Mouse (Mus musculus): Measurements from ENCODE around the gene Stk10.
A peak's percentile ranks its signal among the peaks of the same experiment; 100 is the strongest.
"Not testable (repeated sequence)": the region's sequence is repeated elsewhere in the genome, so short reads cannot be mapped to it uniquely, and the experiment has no call there.

Gene Stk10

DNA sequence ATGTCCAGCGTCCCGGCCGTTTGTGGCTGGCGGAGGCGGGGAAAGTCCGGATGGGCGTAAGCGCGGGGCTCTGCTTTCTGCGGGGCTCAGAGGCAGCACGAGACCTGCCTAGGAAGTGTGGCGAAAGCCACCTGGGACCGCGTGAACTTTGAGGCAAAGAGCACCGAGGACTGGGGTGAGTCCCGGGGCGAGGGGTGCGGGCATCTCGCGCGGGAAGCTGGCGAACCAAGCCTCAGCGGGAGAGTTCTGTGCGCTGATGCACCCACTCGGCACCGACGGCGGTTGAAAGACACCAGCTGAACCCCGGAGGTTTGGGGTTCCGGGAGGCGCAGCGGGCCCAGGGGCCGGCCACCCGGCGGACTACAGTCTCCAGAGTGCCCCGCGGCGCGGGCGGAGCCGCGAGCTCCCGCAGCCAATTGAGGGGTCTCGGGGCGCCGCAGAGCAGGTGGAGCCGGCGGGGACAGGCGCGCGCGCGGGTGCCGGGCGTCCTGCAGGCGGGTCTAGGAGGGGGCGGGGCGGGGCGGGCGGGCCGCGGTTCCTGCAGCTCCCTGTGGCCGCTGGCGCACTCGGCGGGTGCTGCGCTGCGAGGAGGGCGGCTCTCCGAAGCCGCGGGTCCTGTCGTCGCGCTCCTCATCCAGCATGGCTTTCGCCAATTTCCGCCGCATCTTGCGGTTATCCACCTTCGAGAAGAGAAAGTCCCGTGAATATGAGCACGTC, at the start of gene Stk10:
Stk10 (plus strand) TSS at position 541 of the 717 bp plus-strand sequence.
- DNase-seq (ENCODE audit: low spot score in 2 of 2), result peak; percentile 87 to 92

DNA sequence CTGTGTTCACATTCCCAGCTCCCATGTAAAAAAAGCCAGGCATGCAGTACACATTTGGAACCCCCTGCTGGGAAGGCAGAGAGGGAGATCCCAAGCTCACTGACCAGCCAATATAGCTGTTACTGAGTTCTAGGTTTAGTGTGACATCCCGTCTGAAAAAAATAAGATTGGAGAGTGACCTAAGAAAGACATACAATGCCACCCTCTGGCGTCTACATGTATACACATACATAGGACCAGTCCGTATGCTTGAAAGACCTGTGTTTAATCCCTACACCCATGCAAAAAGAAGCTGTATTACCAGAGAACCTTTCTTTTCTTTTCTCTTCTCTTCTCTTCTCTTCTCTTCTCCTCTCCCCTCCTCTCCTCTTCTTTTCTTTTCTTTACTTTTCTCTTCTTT, 47.8 kb upstream of the Stk10 start:
- DNase-seq (ENCODE audit: low spot score in 2 of 2), result no peak

GRCm38 (mm10) chr11:32486621-32487020, 46.5 kb upstream of the Stk10 start:
- no peak for DNase-seq (ENCODE audit: low spot score in 2 of 2)

GRCm38 (mm10) chr11:32487501-32487900, 45.6 kb upstream of the Stk10 start:
- DNase-seq (ENCODE audit: low spot score in 2 of 2), result no peak

GRCm38 (mm10) chr11:32488344-32488743, 44.8 kb upstream of the Stk10 start:
- no peak for DNase-seq (ENCODE audit: low spot score in 2 of 2)

- no peak for DNase-seq (ENCODE audit: low spot score in 2 of 2)
Measured at GRCm38 (mm10) chr11:32488808-32489670, 44.1 kb upstream of the Stk10 start.

GRCm38 (mm10) chr11:32491079-32491478, 42.0 kb upstream of the Stk10 start:
- no peak for DNase-seq (ENCODE audit: low spot score in 2 of 2)

GRCm38 (mm10) chr11:32493312-32493711, 39.8 kb upstream of the Stk10 start:
- DNase-seq (ENCODE audit: low spot score in 2 of 2), result no peak

- DNase-seq (ENCODE audit: low spot score in 2 of 2), result no peak
Measured at GRCm38 (mm10) chr11:32495283-32495682, 37.8 kb upstream of the Stk10 start.

GRCm38 (mm10) chr11:32498757-32499535, 34.2 kb upstream of the Stk10 start:
- no peak for DNase-seq (ENCODE audit: low spot score in 2 of 2)

- DNase-seq (ENCODE audit: low spot score in 2 of 2), result no peak
Measured at GRCm38 (mm10) chr11:32499931-32500330, 33.2 kb upstream of the Stk10 start.

- DNase-seq (ENCODE audit: low spot score in 2 of 2), result no peak
Measured at GRCm38 (mm10) chr11:32503711-32504110, 29.4 kb upstream of the Stk10 start.

GRCm38 (mm10) chr11:32505091-32505739, 27.9 kb upstream of the Stk10 start:
- DNase-seq (ENCODE audit: low spot score in 2 of 2), result no peak

DNA sequence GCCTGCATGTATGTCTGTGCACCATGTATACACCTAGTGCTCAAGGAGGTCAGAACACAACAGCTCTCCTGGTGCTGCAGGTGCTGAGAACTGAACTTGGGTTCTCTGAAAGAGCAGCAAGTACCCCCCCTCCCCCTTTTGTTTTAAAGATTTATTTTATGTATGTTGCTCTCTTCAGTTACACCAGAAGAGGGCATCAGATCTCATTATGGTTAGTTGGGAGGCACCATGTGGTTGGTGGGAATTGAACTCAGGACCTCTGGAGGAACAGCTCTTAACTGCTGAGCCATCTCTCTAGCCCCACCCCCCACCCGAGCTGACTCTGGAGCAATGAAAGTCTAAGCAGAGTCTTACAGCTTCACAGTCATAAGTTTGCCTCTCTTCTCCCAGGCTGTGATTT, 22.2 kb upstream of the Stk10 start:
- no peak for DNase-seq (ENCODE audit: low spot score in 2 of 2)

DNA sequence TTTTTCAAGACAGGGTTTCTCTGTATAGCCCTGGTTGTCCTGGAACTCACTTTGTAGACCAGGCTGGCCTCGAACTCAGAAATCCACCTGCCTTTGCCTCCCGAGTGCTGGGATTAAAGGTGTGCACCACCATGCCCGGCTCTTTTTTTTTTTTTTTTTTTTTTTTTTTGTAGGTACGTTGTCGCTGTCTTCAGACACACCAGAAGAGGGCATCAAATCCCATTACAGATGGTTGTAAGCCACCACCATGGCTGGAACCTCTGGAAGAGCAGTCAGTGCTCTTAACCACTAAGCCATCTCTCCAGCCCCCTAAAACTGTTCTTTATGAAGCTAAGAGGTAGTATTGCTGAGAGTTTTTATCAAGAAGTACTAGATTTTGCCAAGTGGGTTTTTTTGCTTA, 18.3 kb upstream of the Stk10 start:
- not testable (repeated sequence) for DNase-seq (ENCODE audit: low spot score in 2 of 2)

DNA sequence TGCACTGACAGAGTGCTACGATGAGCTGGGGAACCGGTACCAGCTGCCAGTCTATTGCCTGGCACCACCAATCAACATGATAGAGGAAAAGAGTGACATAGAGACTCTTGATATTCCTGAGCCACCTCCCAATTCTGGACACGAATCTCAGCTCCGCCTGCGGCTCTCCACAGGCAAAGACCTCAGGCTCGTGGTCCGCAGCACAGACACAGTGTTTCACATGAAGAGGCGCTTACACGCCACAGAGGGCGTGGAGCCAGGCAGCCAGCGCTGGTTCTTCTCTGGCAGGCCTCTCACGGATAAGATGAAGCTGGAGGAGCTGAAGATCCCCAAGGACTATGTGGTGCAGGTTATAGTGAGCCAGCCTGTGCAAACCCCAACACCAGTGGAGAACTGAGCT, 17.0 kb upstream of the Stk10 start:
- DNase-seq (ENCODE audit: low spot score in 2 of 2), result no peak

GRCm38 (mm10) chr11:32516916-32517712, 16.0 kb upstream of the Stk10 start:
- DNase-seq (ENCODE audit: low spot score in 2 of 2), result no peak

DNA sequence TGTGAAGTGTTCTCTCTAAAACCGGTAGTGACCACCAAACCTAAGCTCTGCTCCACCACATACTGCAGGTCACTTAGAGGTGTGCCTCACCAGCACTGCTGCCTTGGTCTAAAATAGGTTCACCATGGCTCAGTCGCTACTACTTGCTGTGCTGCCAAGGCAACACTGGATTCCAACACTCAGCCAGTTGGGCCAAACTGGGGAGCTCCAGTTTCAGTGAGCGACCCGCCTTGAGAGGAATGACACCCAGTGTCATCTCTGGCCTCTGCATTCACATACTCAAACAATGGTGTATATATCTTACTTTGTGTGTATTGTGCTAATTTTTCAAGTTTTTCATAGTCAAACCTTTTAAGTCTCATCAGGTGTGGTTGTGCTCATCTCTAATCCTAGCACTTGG, 14.3 kb upstream of the Stk10 start:
- no peak for DNase-seq (ENCODE audit: low spot score in 2 of 2)

DNA sequence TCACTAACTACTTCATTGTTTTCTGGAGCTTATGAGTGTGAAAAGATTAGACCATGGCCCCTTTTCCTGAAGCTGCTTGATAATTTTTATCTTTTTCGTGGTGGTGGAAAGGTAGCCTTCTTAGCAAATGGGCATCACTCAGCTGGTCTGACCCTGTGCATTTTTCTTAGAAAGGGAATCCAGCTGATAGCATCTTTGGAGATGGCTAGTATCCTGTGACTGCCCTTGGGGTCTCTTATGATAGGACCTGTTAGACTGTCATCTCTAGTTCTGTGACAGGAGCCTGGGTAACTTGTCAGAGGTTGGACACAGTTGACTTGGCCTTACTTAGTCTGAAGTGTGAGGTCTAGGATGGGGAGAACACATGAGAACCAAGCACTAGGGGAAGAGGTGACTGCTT, 13.8 kb upstream of the Stk10 start:
- DNase-seq (ENCODE audit: low spot score in 2 of 2), result no peak

GRCm38 (mm10) chr11:32521246-32521645, 11.9 kb upstream of the Stk10 start:
- no peak for DNase-seq (ENCODE audit: low spot score in 2 of 2)

Data from spleen, postnatal 4 days (tissue).